Comparison of ENCODE assay signal across 8 mouse cellular contexts in the genomic region with DNA sequence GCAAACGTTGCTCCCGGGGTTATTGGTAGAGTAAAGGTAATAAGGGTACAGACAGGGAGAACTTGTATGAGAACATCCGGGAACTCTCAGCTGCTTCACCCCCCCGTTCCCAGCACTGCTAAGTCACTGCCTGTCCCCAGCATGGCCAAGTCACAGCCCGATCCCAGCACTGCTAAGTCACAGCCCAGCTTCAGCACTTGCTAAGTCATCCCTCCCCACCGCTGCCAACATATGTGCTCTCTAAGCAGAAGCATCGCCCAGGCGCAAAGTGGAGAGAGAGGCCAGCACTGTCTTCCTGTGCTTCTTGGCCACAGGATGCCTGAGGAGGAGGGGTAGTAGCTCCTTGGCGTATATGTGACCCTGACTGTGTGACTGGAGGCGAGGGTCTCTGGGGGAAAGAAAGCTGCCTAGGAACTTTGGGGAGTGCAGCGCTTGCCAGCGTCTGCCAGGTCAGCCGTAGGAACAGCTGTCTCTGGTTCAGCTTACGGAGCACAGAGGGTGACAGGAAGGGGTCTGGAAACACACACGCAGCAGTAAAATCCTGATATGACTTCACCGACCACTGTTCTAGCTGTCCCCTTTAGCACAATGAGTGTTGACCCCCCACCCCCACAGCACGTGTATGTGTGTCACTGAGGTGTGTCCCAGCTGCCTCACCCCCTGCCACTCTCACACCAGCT. TPM values are rescaled to one million over a fixed set of nuclear protein-coding genes. Genes with fewer than 3 reads are reported as not detected.
DNase-seq lines count a peak whose midpoint lies in the region; ATAC-seq and TF ChIP-seq lines count a peak whose summit lies in the region.

No protein-coding gene starts in this region.

- peak; percentile 63 for ATAC-seq in stomach, postnatal 0 days (ENCODE audit: low FRiP score, low TSS enrichment)
- no peak for ATAC-seq in forebrain, embryonic 12.5 days (ENCODE audit: low FRiP score)

- 58% methylated on average over 17 of the region's 17 CpGs for WGBS in kidney, adult 2 months
- WGBS in stomach, postnatal 0 days, result 42% methylated on average over 17 of the region's 17 CpGs
- WGBS in forebrain, embryonic 12.5 days, result 71% methylated on average over 17 of the region's 17 CpGs

- H3K4me1 ChIP-seq in kidney, adult 2 months (ENCODE audit: control insufficient read depth, insufficient read depth, low read length), result no peaks in the 10 kb centered on the region
- no peaks in the 10 kb centered on the region for H3K4me1 ChIP-seq in stomach, postnatal 0 days (replicated peaks; ENCODE audit: control insufficient read depth, insufficient read depth)
- H3K4me1 ChIP-seq in forebrain, embryonic 12.5 days, result no peaks in the 10 kb centered on the region; the same call in 1 of the 2 replicates

- H3K4me2 ChIP-seq in stomach, postnatal 0 days (replicated peaks; ENCODE audit: low read depth), result no peak overlapping the region
- H3K4me2 ChIP-seq in forebrain, embryonic 12.5 days, result no peak overlapping the region

- DNase-seq in kidney, postnatal 10 days, result peak; percentile 63
- DNase-seq in kidney, adult 2 months, result no peak
- DNase-seq in embryo, embryonic 10.5 days (ENCODE audit: low spot score), result peak; percentile 14
- peak; percentile 56 to 61 for DNase-seq in heart, adult 9 months (ENCODE audit: low spot score in 2 of 2)
- DNase-seq in liver, result peak; percentile 72
- peak; percentile 46 for DNase-seq in stomach, postnatal 0 days (ENCODE audit: low spot score)
- no peak for DNase-seq in ovary, postnatal 36 days (ENCODE audit: low spot score)

- no peaks in the 10 kb centered on the region for H3K27me3 ChIP-seq in kidney, adult 2 months (replicated peaks; ENCODE audit: control insufficient read depth, insufficient read depth, low read length)
- H3K27me3 ChIP-seq in stomach, postnatal 0 days (ENCODE audit: control insufficient read depth, insufficient read depth, low read length), result no peaks in the 10 kb centered on the region
- no peaks in the 10 kb centered on the region for H3K27me3 ChIP-seq in forebrain, embryonic 12.5 days

- TF ChIP-seq POLR2A in kidney, adult 2 months (IDR thresholded peaks at IDR 0.05; ENCODE audit: low read depth, low read length), result no peak

- TF ChIP-seq CTCF in kidney, adult 2 months (conservative IDR thresholded peaks at IDR 0.05; ENCODE audit: insufficient read depth, insufficient read length, low read depth, low read length), result no peak
- no peak for TF ChIP-seq CTCF in stomach, postnatal 0 days (IDR thresholded peaks at IDR 0.05; ENCODE audit: low read depth)

- no peak for TF ChIP-seq EP300 in stomach, postnatal 0 days (optimal IDR thresholded peaks at IDR 0.05)

- no peaks in the 10 kb centered on the region for H3K36me3 ChIP-seq in kidney, adult 2 months (ENCODE audit: control insufficient read depth, insufficient read depth, low read length)
- H3K36me3 ChIP-seq in stomach, postnatal 0 days (ENCODE audit: control insufficient read depth, insufficient read depth, low read length), result no peaks in the 10 kb centered on the region
- H3K36me3 ChIP-seq in forebrain, embryonic 12.5 days (replicated peaks), result peaks cover 4% of the 10 kb centered on the region; the same call in 1 of the 2 replicates

- no peak overlapping the region for H3K27ac ChIP-seq in kidney, adult 2 months (ENCODE audit: insufficient read depth, low read depth, low read length)
- H3K27ac ChIP-seq in stomach, postnatal 0 days (replicated peaks), result no peak overlapping the region
- no peak overlapping the region for H3K27ac ChIP-seq in forebrain, embryonic 12.5 days

- no peak overlapping the region; the same call in 1 of the 2 replicates for H3K9ac ChIP-seq in stomach, postnatal 0 days (ENCODE audit: low read length)
- H3K9ac ChIP-seq in forebrain, embryonic 12.5 days, result no peak overlapping the region

- no peaks in the 10 kb centered on the region for H3K9me3 ChIP-seq in stomach, postnatal 0 days (ENCODE audit: control insufficient read depth, low read length)
- H3K9me3 ChIP-seq in forebrain, embryonic 12.5 days, result no peaks in the 10 kb centered on the region

- H3K4me3 ChIP-seq in kidney, adult 2 months (ENCODE audit: insufficient read depth, low read depth, low read length), result no peak overlapping the region
- no peak overlapping the region for H3K4me3 ChIP-seq in stomach, postnatal 0 days (ENCODE audit: low read depth, low read length)
- H3K4me3 ChIP-seq in forebrain, embryonic 12.5 days (replicated peaks), result no peak overlapping the region

RNA-seq across cellular contexts. Expression of a gene that starts 18.2 kb away (rescaled TPM):
- 10.6 and 11.3 TPM in 2 replicates for polyA plus RNA-seq in kidney, adult 2 months (2012; rRNA removed)
- polyA plus RNA-seq in stomach, postnatal 0 days (2015; fragmentation: Nextera tagmentation; extraction: Ambion mirVana), result 10.3 and 12.1 TPM in 2 replicates
- 16.5 and 18.4 TPM in 2 replicates for polyA plus RNA-seq in forebrain, embryonic 12.5 days (2016; fragmentation: Nextera tagmentation; extraction: Ambion mirVana)

RNA-seq across cellular contexts. Expression of a gene that starts 24.0 kb away (rescaled TPM):
- 0.11 and 0.18 TPM in 2 replicates for polyA plus RNA-seq in kidney, adult 2 months (2012; rRNA removed)
- polyA plus RNA-seq in stomach, postnatal 0 days (2015; fragmentation: Nextera tagmentation; extraction: Ambion mirVana), result not detected in 2 replicates
- not detected in 2 replicates for polyA plus RNA-seq in forebrain, embryonic 12.5 days (2016; fragmentation: Nextera tagmentation; extraction: Ambion mirVana)

RNA-seq across cellular contexts. Expression of a gene that starts 28.6 kb away (rescaled TPM):
- polyA plus RNA-seq in kidney, adult 2 months (2012; rRNA removed), result 467 and 688 TPM in 2 replicates
- polyA plus RNA-seq in stomach, postnatal 0 days (2015; fragmentation: Nextera tagmentation; extraction: Ambion mirVana), result 168 and 181 TPM in 2 replicates
- polyA plus RNA-seq in forebrain, embryonic 12.5 days (2016; fragmentation: Nextera tagmentation; extraction: Ambion mirVana), result 35.6 and 37.3 TPM in 2 replicates

RNA-seq across cellular contexts. Expression of a gene that starts 49.8 kb away (rescaled TPM):
- 45.2 and 46.7 TPM in 2 replicates for polyA plus RNA-seq in kidney, adult 2 months (2012; rRNA removed)
- 13.3 and 15.8 TPM in 2 replicates for polyA plus RNA-seq in stomach, postnatal 0 days (2015; fragmentation: Nextera tagmentation; extraction: Ambion mirVana)
- 8.4 and 8.9 TPM in 2 replicates for polyA plus RNA-seq in forebrain, embryonic 12.5 days (2016; fragmentation: Nextera tagmentation; extraction: Ambion mirVana)

RNA-seq across cellular contexts. Expression of a gene that starts 56.4 kb away (rescaled TPM):
- 1.8 and 2.3 TPM in 2 replicates for polyA plus RNA-seq in kidney, adult 2 months (2012; rRNA removed)
- polyA plus RNA-seq in stomach, postnatal 0 days (2015; fragmentation: Nextera tagmentation; extraction: Ambion mirVana), result 6.2 and 9.6 TPM in 2 replicates
- polyA plus RNA-seq in forebrain, embryonic 12.5 days (2016; fragmentation: Nextera tagmentation; extraction: Ambion mirVana), result 2.2 and 3.2 TPM in 2 replicates

Comparison
In these comparisons a context has a peak if more than half of its experiments do, and no peak if none do; other contexts are left out.
1. DNase-seq: peak in kidney, postnatal 10 days (single experiment), embryo, embryonic 10.5 days (single experiment), heart, adult 9 months (2 of 2), liver (single experiment) and stomach, postnatal 0 days (single experiment); none in kidney, adult 2 months (single experiment) and ovary, postnatal 36 days (single experiment).